ENCODE assay signal across 8 mouse cellular contexts in genomic region chr9:119339558-119340211, GRCm38 (mm10). TPM values are rescaled to one million over a fixed set of nuclear protein-coding genes. Genes with fewer than 3 reads are reported as not detected.
DNase-seq lines count a peak whose midpoint lies in the region; ATAC-seq lines count a peak whose summit lies in the region.

Gene Acaa1a (plus strand): TSS chr9:119339676.

- H3K27ac ChIP-seq in embryonic facial prominence, embryonic 10.5 days (replicated peaks), result peak within 1 kb of the TSS; percentile 89
- H3K27ac ChIP-seq in limb, embryonic 13.5 days, result peak within 1 kb of the TSS; percentile 91
- peak within 1 kb of the TSS; percentile 82; the same call in 1 of the 2 replicates for H3K27ac ChIP-seq in midbrain, embryonic 14.5 days (replicated peaks; ENCODE audit: low read depth, low read length)

- ATAC-seq in limb, embryonic 13.5 days (ENCODE audit: low FRiP score, low read depth), result no peak
- ATAC-seq in midbrain, embryonic 14.5 days (ENCODE audit: low FRiP score, low TSS enrichment), result no peak

- peaks cover 33% of the 10 kb centered on the region for H3K4me1 ChIP-seq in embryonic facial prominence, embryonic 10.5 days
- peaks cover 26% of the 10 kb centered on the region for H3K4me1 ChIP-seq in limb, embryonic 13.5 days
- H3K4me1 ChIP-seq in midbrain, embryonic 14.5 days (ENCODE audit: control insufficient read depth, insufficient read depth, low read length), result peaks cover 24% of the 10 kb centered on the region

- peak within 1 kb of the TSS; percentile 73 for H3K9ac ChIP-seq in limb, embryonic 13.5 days
- peak within 1 kb of the TSS; percentile 36; the same call in 1 of the 2 replicates for H3K9ac ChIP-seq in midbrain, embryonic 14.5 days (replicated peaks; ENCODE audit: low read length)

- peaks cover 27% of the 10 kb centered on the region for H3K27me3 ChIP-seq in embryonic facial prominence, embryonic 10.5 days (replicated peaks; ENCODE audit: low read depth, poor library complexity, severe bottlenecking)
- no peaks in the 10 kb centered on the region for H3K27me3 ChIP-seq in limb, embryonic 13.5 days
- peaks cover 5% of the 10 kb centered on the region for H3K27me3 ChIP-seq in midbrain, embryonic 14.5 days (ENCODE audit: control insufficient read depth, insufficient read depth, low read length)

- H3K4me2 ChIP-seq in limb, embryonic 13.5 days (replicated peaks), result peak within 1 kb of the TSS; percentile 77
- peak within 1 kb of the TSS; percentile 79 for H3K4me2 ChIP-seq in midbrain, embryonic 14.5 days (ENCODE audit: low read length)

- peaks cover 22% of the 10 kb centered on the region for H3K36me3 ChIP-seq in embryonic facial prominence, embryonic 10.5 days (replicated peaks)
- peaks cover 18% of the 10 kb centered on the region for H3K36me3 ChIP-seq in limb, embryonic 13.5 days
- peaks cover 14% of the 10 kb centered on the region for H3K36me3 ChIP-seq in midbrain, embryonic 14.5 days (ENCODE audit: control insufficient read depth, insufficient read depth, low read length)

- no peaks in the 10 kb centered on the region for H3K9me3 ChIP-seq in embryonic facial prominence, embryonic 10.5 days
- H3K9me3 ChIP-seq in limb, embryonic 13.5 days, result no peaks in the 10 kb centered on the region
- no peaks in the 10 kb centered on the region for H3K9me3 ChIP-seq in midbrain, embryonic 14.5 days (ENCODE audit: control insufficient read depth, low read length)

- H3K4me3 ChIP-seq in embryonic facial prominence, embryonic 10.5 days, result peak within 1 kb of the TSS; percentile 86
- peak within 1 kb of the TSS; percentile 79 for H3K4me3 ChIP-seq in limb, embryonic 13.5 days
- peak within 1 kb of the TSS; percentile 68 for H3K4me3 ChIP-seq in midbrain, embryonic 14.5 days (replicated peaks; ENCODE audit: low read depth, low read length)

- 2% methylated on average over 43 of the region's 43 CpGs for WGBS in embryonic facial prominence, embryonic 10.5 days
- under 1% methylated on average over 43 of the region's 43 CpGs for WGBS in limb, embryonic 13.5 days
- 1% methylated on average over 43 of the region's 43 CpGs for WGBS in midbrain, embryonic 14.5 days

- peak; percentile 91 for DNase-seq in 3134 (ENCODE audit: extremely low read depth, insufficient read length, low spot score)
- DNase-seq in adrenal gland, adult 18-20 months (ENCODE audit: low spot score in 2 of 2), result peak; percentile 66 to 75
- DNase-seq in embryonic facial prominence, embryonic 10.5 days (ENCODE audit: low spot score), result peak; percentile 67
- DNase-seq in heart, adult 11 months, result peak; percentile 99
- DNase-seq in kidney, adult 11 months, result peak; percentile 81
- DNase-seq in midbrain, embryonic 14.5 days, result peak; percentile 66
- peak; percentile 79 to 84 for DNase-seq in spleen, postnatal 10 days (ENCODE audit: low spot score in 2 of 2)

RNA-seq across cellular contexts. Expression of gene Acaa1a, which starts in this region (rescaled TPM):
- total RNA-seq in adrenal gland, adult 18-20 months (2021), result 100 to 1,000 TPM; 119 to 124 TPM
- polyA plus RNA-seq in embryonic facial prominence, embryonic 10.5 days (2016; fragmentation: Nextera tagmentation; extraction: Ambion mirVana), result 75.2 and 76.8 TPM in 2 replicates
- polyA plus RNA-seq in limb, embryonic 13.5 days (2015; fragmentation: Nextera tagmentation; extraction: Ambion mirVana), result 104 TPM in 2 replicates
- 85.4 and 92.0 TPM in 2 replicates for polyA plus RNA-seq in midbrain, embryonic 14.5 days (2014; fragmentation: Nextera tagmentation; extraction: Ambion mirVana)
